Mouse (Mus musculus) kidney, adult 8-10 months (tissue): Measurements from ENCODE around the gene Efhc1.

ENCODE experiments used
- DNase-seq, 2 experiments: peaks; one replicate each; pipeline ENCODE4 v3.0.0; 2022

The Efhc1 gene

GRCm38 (mm10) chr1:20951799-20952198, 373 bp downstream of the Efhc1 start:
- DNase-seq, result no peak

GRCm38 (mm10) chr1:20954876-20955275, 3.5 kb downstream of the Efhc1 start:
- DNase-seq, result no peak

GRCm38 (mm10) chr1:20969642-20970041, 18.2 kb downstream of the Efhc1 start:
- no peak for DNase-seq

GRCm38 (mm10) chr1:20973389-20973788, 22.0 kb downstream of the Efhc1 start:
- no peak for DNase-seq

- DNase-seq, result no peak
Observed at GRCm38 (mm10) chr1:20974341-20975135, 23.1 kb downstream of the Efhc1 start.

- DNase-seq, result no peak
Observed at GRCm38 (mm10) chr1:20980553-20980952, 29.1 kb downstream of the Efhc1 start.

GRCm38 (mm10) chr1:20981764-20982163, 30.3 kb downstream of the Efhc1 start:
- DNase-seq, result no peak

- no peak for DNase-seq
Observed at GRCm38 (mm10) chr1:20984103-20984502, 32.7 kb downstream of the Efhc1 start.

- no peak for DNase-seq
Observed at GRCm38 (mm10) chr1:20984582-20984981, 33.2 kb downstream of the Efhc1 start.

GRCm38 (mm10) chr1:20986378-20987056, 35.1 kb downstream of the Efhc1 start:
- no peak for DNase-seq

- DNase-seq, result no peak
Observed at GRCm38 (mm10) chr1:20989461-20990083, 38.1 kb downstream of the Efhc1 start.

GRCm38 (mm10) chr1:20993690-20994089, 42.3 kb downstream of the Efhc1 start:
- DNase-seq, result no peak

GRCm38 (mm10) chr1:20994338-20994737, 42.9 kb downstream of the Efhc1 start:
- DNase-seq, result no peak

- DNase-seq, result no peak
Observed at GRCm38 (mm10) chr1:20995331-20995986, 44.0 kb downstream of the Efhc1 start.

- no peak for DNase-seq
Observed at GRCm38 (mm10) chr1:20996603-20997327, 45.3 kb downstream of the Efhc1 start.

- DNase-seq, result no peak
Observed at GRCm38 (mm10) chr1:20997328-20997689, 45.9 kb downstream of the Efhc1 start.

GRCm38 (mm10) chr1:20997881-20998389, 46.5 kb downstream of the Efhc1 start:
- DNase-seq, result no peak

- DNase-seq, result no peak
Observed at GRCm38 (mm10) chr1:21002246-21003142, 51.1 kb downstream of the Efhc1 start.

GRCm38 (mm10) chr1:21004596-21004995, 53.2 kb downstream of the Efhc1 start:
- no peak for DNase-seq

GRCm38 (mm10) chr1:21006775-21007174, 55.3 kb downstream of the Efhc1 start:
- no peak for DNase-seq

- DNase-seq, result no peak
Observed at GRCm38 (mm10) chr1:21007941-21008701, 56.7 kb downstream of the Efhc1 start.
